Mouse (Mus musculus): Measurements from ENCODE around the gene Plin4. TPM values are rescaled to one million over a fixed set of nuclear protein-coding genes. Genes with fewer than 3 reads are reported as not detected.
A peak's percentile ranks its signal among the peaks of the same experiment; 100 is the strongest.
"Not testable (repeated sequence)": the region's sequence is repeated elsewhere in the genome, so short reads cannot be mapped to it uniquely, and the experiment has no call there.

Gene Plin4
- total RNA-seq, 2 experiments from 2014 or later, result not detected

GRCm38 (mm10) chr17:56106436-56106835, 3.2 kb downstream of the Plin4 start:
- ATAC-seq (replicated peaks; ENCODE audit: low FRiP score, low TSS enrichment, poor library complexity, severe bottlenecking), result not testable (repeated sequence)

DNA sequence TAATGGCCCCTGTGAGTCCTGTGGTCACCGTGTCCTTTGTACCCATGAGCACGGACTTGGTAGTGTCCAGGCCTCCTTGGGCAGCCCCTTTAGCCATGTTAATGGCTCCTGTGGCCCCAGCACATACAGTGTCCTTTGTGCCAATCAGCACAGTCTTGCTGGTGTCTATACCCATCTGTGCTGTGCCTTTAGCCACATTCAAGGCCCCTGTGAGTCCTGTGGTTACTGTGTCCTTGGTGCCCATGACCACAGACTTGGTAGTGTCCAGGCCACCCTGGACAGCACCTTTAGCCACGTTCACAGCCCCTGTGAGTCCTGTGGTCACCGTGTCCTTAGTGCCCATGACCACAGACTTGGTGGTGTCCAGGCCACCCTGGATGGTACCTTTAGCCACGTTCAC, 4.8 kb downstream of the Plin4 start:
- not testable (repeated sequence) for ATAC-seq (replicated peaks; ENCODE audit: low FRiP score, low TSS enrichment, poor library complexity, severe bottlenecking)

DNA sequence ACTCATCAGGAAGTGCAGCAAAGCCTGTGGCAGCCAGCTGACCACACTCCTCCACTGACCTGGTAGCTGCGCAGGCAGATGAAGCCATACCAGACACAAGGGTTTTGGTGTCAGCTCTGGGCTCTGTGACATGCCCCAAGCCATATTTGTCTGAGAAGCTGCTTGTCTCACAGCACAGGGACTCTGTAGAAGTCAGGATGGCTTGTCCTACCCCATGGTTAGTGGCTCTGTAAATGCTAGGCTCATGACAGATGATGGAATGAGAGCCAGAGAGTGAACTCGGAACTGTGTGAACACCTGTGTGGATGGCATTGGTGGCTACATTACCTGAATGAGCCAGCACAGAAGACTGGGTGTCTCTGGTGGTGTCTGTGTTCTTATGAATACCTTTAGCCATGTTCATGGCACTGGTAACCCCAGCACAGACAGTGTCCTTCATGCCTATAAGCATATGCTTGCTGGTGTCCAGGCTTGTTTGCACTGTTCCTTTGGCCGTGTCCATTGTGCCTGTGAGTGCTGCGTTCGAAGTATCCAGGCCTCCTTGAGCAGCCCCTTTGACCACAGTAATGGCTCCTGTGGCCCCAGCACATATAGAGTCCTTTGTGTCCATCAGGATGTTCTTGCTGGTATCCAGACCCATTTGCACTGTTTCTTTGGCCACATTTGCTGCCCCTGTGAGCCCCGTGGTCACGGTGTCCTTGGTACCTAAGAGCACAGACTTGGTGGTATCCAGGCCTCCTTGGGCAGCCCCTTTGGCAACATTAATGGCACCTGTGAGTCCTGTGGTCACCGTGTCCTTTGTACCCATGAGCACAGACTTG, 5.9 kb downstream of the Plin4 start:
- ATAC-seq (replicated peaks; ENCODE audit: low FRiP score, low TSS enrichment, poor library complexity, severe bottlenecking), result no peak

DNA sequence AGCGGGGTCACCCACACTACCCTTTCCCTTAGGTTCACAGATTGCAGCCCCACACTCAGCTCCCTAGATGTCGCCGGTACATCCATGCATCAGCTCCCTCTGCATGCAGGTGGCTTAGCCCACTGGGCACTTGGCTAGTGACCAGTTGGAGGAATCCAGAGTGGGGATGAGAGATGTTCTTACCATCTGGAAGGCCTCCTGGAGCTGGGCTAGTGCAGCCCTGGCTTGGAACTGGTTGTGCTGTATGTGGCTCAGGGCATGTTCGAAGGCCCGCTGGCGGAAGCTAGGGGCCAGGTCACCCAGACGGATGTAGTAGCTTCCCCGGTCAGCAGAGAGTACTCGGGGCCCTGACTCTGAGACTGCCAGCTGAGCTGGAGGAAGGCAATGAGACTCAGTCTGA, 6.7 kb downstream of the Plin4 start:
- no peak for ATAC-seq (replicated peaks; ENCODE audit: low FRiP score, low TSS enrichment, poor library complexity, severe bottlenecking)

DNA sequence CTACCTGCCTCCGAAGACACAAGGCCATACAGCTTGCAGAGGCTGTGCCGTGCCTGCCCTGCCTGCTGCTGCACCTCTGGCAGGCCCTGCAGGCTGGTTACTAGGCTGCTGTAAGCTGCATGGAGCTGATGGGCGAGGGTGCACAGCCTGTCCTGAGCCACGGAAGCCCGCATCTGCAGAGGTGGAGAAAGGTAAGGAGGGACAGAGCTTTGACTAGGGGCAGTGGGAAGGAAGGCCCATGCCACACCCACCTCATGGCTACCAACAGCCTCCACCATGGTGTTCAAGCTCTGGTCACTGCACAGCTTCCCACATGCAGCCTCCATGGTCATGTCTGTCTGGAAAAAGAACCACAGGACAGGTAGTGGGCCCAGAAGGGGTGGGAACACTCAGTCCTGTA, 7.4 kb downstream of the Plin4 start:
- no peak for ATAC-seq (replicated peaks; ENCODE audit: low FRiP score, low TSS enrichment, poor library complexity, severe bottlenecking)

- no peak for ATAC-seq (replicated peaks; ENCODE audit: low FRiP score, low TSS enrichment, poor library complexity, severe bottlenecking)
Observed at GRCm38 (mm10) chr17:56100811-56101210, 8.8 kb downstream of the Plin4 start.

- ATAC-seq (replicated peaks; ENCODE audit: low FRiP score, low TSS enrichment, poor library complexity, severe bottlenecking), result 0 out of 2 replicates have a peak, but pooled peaks have one; percentile 20
Observed at GRCm38 (mm10) chr17:56098711-56099572, 10.7 kb downstream of the Plin4 start.

DNA sequence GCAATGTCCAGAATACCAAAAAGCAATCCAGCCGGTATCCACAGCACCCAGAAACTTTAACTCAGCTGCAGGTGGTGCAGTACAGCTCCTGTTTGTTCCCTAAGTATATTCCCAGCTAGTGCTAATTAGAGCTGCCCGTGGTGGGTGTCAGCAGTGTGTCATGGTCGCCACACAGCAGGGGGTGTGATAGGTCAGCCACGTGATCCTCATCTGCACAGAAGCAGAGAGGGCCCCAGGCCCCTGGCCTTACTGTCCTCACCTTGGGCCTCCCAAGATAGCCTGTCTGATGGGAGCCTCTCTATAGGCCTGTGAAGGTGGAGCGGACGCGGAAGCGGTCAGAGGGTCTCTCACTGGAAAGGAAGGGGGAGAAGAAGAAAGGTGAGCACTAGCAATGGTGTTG, 11.4 kb downstream of the Plin4 start:
- ATAC-seq (replicated peaks; ENCODE audit: low FRiP score, low TSS enrichment, poor library complexity, severe bottlenecking), result no peak

- ATAC-seq (replicated peaks; ENCODE audit: low FRiP score, low TSS enrichment, poor library complexity, severe bottlenecking), result no peak
Observed at GRCm38 (mm10) chr17:56096883-56097282, 12.7 kb downstream of the Plin4 start.

- no peak for ATAC-seq (replicated peaks; ENCODE audit: low FRiP score, low TSS enrichment, poor library complexity, severe bottlenecking)
Observed at GRCm38 (mm10) chr17:56092794-56093193, 16.8 kb downstream of the Plin4 start.

GRCm38 (mm10) chr17:56092312-56092711, 17.3 kb downstream of the Plin4 start:
- ATAC-seq (replicated peaks; ENCODE audit: low FRiP score, low TSS enrichment, poor library complexity, severe bottlenecking), result no peak

- ATAC-seq (replicated peaks; ENCODE audit: low FRiP score, low TSS enrichment, poor library complexity, severe bottlenecking), result no peak
Observed at GRCm38 (mm10) chr17:56080781-56081585, 28.6 kb downstream of the Plin4 start.

GRCm38 (mm10) chr17:56079921-56080320, 29.7 kb downstream of the Plin4 start:
- no peak for ATAC-seq (replicated peaks; ENCODE audit: low FRiP score, low TSS enrichment, poor library complexity, severe bottlenecking)

DNA sequence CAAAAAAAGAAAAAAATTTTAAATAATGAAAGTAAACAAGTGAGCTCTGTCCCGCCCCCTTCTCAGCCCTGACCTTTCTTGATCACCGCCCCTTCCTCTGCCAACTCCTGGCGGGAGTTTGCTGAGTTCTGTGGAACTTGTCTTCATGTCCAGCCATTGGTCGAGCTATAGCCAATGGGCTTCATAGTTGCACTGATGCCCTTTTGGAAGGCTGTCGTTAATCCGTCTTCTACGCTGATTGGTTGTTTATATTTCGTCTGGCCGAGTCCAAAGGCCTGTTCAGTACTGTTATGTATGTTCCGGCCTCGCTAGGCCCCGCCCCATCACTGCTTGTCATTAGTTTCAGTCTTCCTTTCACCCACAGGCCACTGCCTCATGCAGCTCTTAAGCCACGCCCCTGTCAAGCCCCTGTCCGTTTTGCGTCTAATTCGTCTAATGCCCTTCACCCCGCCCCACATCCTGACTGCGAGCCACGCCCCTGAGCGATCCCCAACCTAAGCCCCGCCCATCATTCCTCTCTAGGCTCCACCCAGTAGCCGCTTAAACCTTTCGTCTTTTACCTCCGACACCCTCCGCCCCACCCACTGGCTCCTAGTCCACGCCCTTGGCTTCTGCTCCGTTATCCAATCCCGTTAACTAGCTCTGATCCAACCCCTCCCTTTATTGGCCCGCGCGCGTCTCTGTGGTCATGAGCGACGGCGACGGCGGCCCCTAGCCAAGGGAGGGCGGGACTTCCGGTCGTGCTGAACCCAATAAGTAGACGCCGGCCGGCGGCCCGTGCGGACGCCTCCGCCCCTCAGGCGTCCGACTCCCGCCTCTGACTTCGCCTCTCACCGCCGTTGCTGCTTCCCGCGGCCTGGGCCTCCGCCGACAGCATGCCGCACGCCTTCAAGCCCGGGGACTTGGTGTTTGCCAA, 30.5 kb downstream of the Plin4 start, which contains the start of gene Hdgfl2:
Hdgfl2 (plus strand) TSS at position 755 of the 916 bp plus-strand sequence.
- peak; percentile 81 for ATAC-seq (replicated peaks; ENCODE audit: low FRiP score, low TSS enrichment, poor library complexity, severe bottlenecking)

GRCm38 (mm10) chr17:56078361-56078760, 31.2 kb downstream of the Plin4 start:
- ATAC-seq (replicated peaks; ENCODE audit: low FRiP score, low TSS enrichment, poor library complexity, severe bottlenecking), result not testable (repeated sequence)

DNA sequence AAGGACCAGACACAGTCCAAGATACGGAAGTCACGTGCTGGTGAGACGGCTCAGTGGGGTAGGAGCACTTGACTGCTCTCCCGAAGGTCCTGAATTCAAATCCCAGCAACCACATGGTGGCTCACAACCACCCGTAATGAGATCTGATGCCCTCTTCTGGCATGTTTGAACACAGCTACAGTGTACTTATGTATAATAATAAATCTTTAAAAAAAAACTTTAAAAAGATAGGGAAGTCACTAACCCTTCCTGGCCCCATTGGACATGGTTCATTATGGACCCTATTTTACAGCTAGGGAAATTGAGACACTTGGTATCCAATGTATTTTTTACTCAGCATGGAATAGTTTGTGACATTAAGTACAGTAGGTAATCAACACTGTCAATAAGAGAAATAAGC, 32.1 kb downstream of the Plin4 start:
- ATAC-seq (replicated peaks; ENCODE audit: low FRiP score, low TSS enrichment, poor library complexity, severe bottlenecking), result no peak

GRCm38 (mm10) chr17:56074827-56075208, 34.8 kb downstream of the Plin4 start, which contains the start of gene Ubxn6:
Ubxn6 (minus strand) TSS chr17:56075028.
- peak; percentile 51 for ATAC-seq (replicated peaks; ENCODE audit: low FRiP score, low TSS enrichment, poor library complexity, severe bottlenecking)

- peak; percentile 40 for ATAC-seq (replicated peaks; ENCODE audit: low FRiP score, low TSS enrichment, poor library complexity, severe bottlenecking)
Observed at GRCm38 (mm10) chr17:56074097-56074826, 35.3 kb downstream of the Plin4 start.

All from megakaryocyte-erythroid progenitor cell, adult 5-6 weeks (primary cell).